Mouse (Mus musculus) v-Abl transformed pro-B cells (cell line): ENCODE results near the gene Dpy19l1.

Experiments
- in situ Hi-C, 2 experiments: fragments of 400-800 bp; cut with MboI; formaldehyde crosslinking; loops; one replicate each; pipeline ENCODE4 v1.15.1; 2025; ENCODE audit not compliant: unreplicated experiment in 2 of 2

Gene Dpy19l1

GRCm38 (mm10) chr9:24482375-24482774 lies 20.6 kb downstream of the Dpy19l1 start:
- in situ Hi-C loops: loop anchor here in 1 of 2 experiments (25.0 kb wide), 1 partner anchor 805 kb away; no protein-coding TSS in a partner anchor

DNA sequence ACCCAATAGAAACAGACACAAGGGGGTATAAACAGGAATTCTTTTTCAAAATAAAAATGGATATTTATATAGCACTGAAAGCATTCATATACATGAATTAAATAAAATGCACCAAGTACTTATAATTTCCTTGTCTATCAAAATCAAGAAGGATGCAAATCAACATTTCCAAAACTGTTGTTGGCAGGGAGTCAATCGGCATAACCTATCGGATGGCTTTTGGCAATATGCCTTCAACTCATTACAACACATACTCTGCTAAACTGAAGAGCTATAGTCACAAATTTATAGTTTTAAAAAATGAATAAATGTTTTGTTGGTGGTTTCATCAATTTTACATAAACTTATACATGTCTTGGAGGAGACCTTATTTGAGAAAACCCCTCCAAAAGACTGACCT lies 25.7 kb downstream of the Dpy19l1 start:
- in situ Hi-C loops: loop anchor here in 1 of 2 experiments (25.0 kb wide), 1 partner anchor 810 kb away; no protein-coding TSS in a partner anchor

DNA sequence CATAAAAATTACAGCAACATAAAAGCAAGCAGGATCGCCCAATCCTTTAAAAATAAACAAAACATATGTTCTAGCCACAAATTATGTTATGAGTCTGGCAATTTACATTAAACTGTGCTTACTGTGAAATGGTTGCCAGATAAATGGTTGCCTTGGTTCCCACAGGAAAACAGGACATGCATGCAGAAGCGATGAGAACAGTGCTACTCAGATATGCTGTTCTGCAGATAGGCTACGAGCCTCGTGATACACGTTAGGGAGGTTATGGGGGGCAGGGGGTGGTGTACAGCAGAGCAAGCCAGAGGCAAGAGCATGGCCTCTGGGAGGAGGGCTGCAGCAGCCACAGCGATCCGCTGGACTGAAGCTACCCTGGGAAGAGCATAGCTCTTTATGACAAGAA lies 29.1 kb downstream of the Dpy19l1 start:
- in situ Hi-C loops: no loop called here

- in situ Hi-C loops: no loop called here
Observed at GRCm38 (mm10) chr9:24472514-24472913, 30.4 kb downstream of the Dpy19l1 start.

GRCm38 (mm10) chr9:24470166-24470565 lies 32.8 kb downstream of the Dpy19l1 start:
- in situ Hi-C loops: no loop called here

- in situ Hi-C loops: no loop called here
Observed at GRCm38 (mm10) chr9:24467186-24467585, 35.8 kb downstream of the Dpy19l1 start.

DNA sequence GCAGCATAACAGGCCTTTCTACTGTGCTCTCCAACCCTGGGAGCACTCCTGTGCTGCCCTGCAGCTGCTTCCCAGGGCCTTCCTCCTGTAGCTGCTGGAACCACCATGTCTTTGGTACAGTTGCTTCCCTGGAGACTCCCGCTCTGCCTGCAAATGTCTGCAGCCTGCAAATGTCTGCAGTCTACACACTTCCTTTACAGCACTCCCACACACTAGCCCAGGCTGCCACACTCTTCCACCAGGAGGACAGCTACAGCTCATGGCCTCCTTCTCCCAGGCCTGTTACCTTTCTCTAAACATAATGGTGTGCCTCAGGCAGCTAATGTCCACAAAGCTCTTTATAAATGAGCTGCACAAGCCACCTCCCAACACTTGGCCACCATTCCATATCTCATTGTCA lies 36.3 kb downstream of the Dpy19l1 start:
- in situ Hi-C loops: no loop called here

DNA sequence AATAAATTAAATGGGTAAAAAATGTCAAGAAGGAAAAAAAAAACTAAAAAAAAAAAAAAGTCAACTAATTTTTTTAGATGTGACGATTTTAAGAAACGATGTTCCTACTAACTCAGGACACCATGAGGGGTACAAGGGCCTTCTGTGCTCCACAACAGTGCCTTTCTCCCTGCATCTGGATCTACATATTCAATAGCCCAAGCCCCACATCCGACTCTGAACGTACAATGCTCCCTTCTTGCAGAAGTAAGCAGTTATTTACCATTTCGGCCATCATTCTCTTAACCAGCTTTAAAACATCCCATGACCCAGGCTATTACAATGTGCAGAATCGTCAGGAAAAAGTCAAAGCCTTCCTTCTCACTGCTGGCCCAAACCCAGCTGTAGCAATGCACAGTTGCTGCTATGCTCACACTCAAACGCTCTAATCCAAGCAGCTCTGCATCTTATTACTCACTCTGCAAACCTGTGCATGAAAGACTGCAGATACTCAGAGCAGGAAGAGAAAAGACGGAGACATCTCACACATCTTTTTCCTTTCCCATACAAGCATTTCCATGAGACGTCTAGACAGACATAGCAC lies 41.5 kb downstream of the Dpy19l1 start:
- in situ Hi-C loops: no loop called here

DNA sequence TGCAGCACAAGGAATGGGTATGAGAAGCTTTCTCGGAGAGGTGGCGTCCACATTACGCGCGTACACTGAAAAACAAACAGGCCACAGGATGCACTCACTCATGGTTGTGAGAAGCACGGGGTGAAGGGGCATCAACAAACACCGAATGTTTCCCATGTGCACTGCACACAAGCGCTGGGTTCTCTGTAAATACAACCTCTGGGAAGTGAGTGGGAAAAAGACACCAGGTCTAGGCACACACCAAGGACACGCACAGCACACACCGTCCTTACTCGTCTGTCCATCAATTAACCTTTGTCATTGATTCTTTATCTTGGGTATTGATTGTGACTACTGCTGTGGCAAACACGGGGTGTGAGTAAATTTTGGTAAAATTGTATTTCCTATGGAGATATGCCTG lies 49.1 kb downstream of the Dpy19l1 start:
- in situ Hi-C loops: no loop called here

GRCm38 (mm10) chr9:24450976-24451375 lies 52.0 kb downstream of the Dpy19l1 start:
- in situ Hi-C loops: no loop called here

- in situ Hi-C loops: no loop called here
Observed at GRCm38 (mm10) chr9:24450524-24450923, 52.4 kb downstream of the Dpy19l1 start.

DNA sequence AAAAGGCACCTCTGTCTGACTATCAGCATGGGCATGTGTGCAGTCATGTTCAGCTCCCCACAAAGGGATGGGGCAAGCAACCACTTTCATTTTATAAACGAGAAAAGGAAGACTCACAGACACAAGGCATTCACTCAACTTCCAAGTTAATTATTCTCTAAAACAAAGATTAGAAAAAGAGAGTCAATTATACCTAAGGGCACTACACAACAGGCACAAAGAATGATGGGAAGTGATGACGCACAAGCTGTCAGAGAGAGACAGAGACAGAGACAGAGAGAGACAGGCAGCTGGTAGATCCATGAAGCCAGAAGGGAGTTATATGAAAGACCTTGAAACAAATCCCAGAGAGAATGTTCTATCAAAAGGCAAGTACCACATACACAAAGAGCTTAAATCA lies 68.0 kb downstream of the Dpy19l1 start:
- in situ Hi-C loops: no loop called here

- in situ Hi-C loops: no loop called here
Observed at GRCm38 (mm10) chr9:24429721-24430120, 73.2 kb downstream of the Dpy19l1 start.

DNA sequence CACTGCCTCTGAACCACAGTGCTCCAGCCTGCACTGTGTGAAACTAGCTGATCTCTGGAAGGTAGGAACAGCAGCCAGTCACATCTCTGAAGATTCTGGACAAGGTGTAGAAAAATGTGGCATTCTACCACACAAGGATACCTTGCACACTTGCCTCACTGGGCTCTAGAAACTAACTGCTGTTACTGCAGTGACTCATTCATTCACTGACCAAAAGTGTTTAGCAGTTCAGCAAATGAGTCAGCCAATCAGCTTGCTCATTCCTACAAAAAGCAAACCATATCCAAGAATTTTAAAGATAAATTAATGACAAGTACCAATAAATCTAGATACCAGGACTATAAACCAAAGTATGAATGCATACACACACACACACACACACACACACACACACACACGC lies 77.3 kb downstream of the Dpy19l1 start:
- in situ Hi-C loops: no loop called here

GRCm38 (mm10) chr9:24423241-24423640 lies 79.7 kb downstream of the Dpy19l1 start:
- in situ Hi-C loops: no loop called here

DNA sequence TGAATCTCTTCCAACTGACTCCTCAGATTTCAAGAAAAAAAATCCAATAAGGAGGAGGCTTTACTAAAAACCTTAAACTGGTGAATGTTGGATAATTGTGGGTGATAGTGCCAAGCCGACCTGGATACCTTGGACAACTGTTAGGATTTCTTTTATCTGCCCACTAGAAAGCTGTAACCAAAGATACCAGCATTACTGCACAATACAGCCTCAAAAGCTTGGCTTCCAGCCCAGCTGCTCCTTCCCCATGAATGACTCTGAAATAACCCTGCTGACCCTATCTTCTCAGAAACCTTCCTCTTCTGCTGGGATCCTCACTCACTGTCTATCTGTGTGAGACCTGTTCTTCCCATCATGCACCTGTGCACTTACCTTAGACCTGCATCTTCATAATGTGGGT lies 81.1 kb downstream of the Dpy19l1 start:
- in situ Hi-C loops: no loop called here

GRCm38 (mm10) chr9:24421221-24421620 lies 81.7 kb downstream of the Dpy19l1 start:
- in situ Hi-C loops: no loop called here

- in situ Hi-C loops: no loop called here
Observed at GRCm38 (mm10) chr9:24420144-24420543, 82.8 kb downstream of the Dpy19l1 start.

DNA sequence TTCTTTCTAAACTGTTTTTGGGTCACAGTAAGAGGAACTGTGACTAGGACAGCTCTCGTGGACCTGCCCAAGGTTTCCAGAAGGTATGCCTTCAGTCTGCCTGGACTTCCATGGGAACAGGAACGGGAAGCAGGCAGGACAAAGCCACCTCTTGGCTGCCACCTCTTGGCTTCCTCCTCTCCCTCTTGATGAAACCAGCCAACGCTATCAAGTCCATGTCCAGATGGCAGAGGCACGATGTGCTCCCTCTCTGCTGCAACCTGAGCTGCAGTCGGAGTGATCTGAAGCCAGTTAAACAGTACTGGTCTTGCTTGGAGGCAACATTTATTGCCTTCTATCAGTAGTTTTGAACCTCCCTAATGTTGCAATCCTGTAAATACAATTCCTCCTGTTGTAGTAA lies 84.7 kb downstream of the Dpy19l1 start:
- in situ Hi-C loops: no loop called here

- in situ Hi-C loops: no loop called here
Observed at GRCm38 (mm10) chr9:24411483-24411882, 91.5 kb downstream of the Dpy19l1 start.

DNA sequence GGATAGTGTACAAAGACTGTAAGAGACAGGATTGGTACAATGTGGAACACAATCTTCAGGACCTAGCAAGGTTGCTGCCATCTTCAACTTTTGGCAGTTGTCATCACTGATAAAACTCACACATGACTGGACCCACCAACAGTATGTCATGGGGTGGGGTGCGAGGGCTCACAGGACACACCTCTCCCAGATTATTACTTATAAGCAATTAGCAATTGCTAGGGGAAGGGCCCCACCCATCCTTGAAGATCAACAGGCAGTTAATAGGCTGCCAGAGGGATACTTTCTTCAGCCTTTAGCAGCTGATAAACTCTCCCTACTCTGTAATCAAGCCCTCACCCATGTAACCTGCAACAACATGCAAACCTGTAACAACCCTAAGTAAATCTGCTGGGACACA lies 92.5 kb downstream of the Dpy19l1 start:
- in situ Hi-C loops: no loop called here

GRCm38 (mm10) chr9:24407992-24408391 lies 94.9 kb downstream of the Dpy19l1 start:
- in situ Hi-C loops: no loop called here

- in situ Hi-C loops: no loop called here
Observed at GRCm38 (mm10) chr9:24394146-24394545, 108.8 kb downstream of the Dpy19l1 start.
